Mouse (Mus musculus) kidney, embryonic 15.5 days (tissue): ENCODE measurements around the gene Evx1. TPM values are rescaled to one million over a fixed set of nuclear protein-coding genes. Genes with fewer than 3 reads are reported as not detected.
"Not testable (repeated sequence)": the region's sequence is repeated elsewhere in the genome, so short reads cannot be mapped to it uniquely, and the experiment has no call there.

Experiments used
- ATAC-seq: fragments of 200-750 bp; cut with Nextera tagmentation; replicated peaks from 2 replicates; pipeline ENCODE4 v1.8.0; 2017; ENCODE audit warnings: moderate TSS enrichment; ENCODE audit not compliant: low FRiP score
- H3K27ac ChIP-seq: fragments of 300-500 bp; sonication (generic); 2 replicates; pipeline ENCODE4 v1.5.1; 2015; ENCODE audit warnings: mild to moderate bottlenecking, inconsistent platforms
- H3K27me3 ChIP-seq: fragments of 300-500 bp; sonication (generic); 2 replicates; pipeline ENCODE4 v1.6.1; 2015; ENCODE audit warnings: inconsistent platforms
- H3K36me3 ChIP-seq: fragments of 300-500 bp; sonication (generic); 2 replicates; pipeline ENCODE4 v1.6.1; 2015; ENCODE audit warnings: inconsistent platforms
- H3K4me1 ChIP-seq: fragments of 300-500 bp; sonication (generic); 2 replicates; pipeline ENCODE4 v1.6.1; 2015; ENCODE audit warnings: inconsistent platforms
- H3K4me2 ChIP-seq: fragments of 300-500 bp; sonication (generic); 2 replicates; pipeline ENCODE4 v1.6.1; 2015; ENCODE audit warnings: moderate library complexity, mild to moderate bottlenecking, inconsistent platforms
- H3K4me3 ChIP-seq: fragments of 300-500 bp; sonication (generic); replicated peaks from 2 replicates; pipeline ENCODE4 v1.5.1; 2015; ENCODE audit warnings: mild to moderate bottlenecking, inconsistent platforms
- H3K9ac ChIP-seq: fragments of 300-500 bp; sonication (generic); 2 replicates; pipeline ENCODE4 v1.6.1; 2015; ENCODE audit warnings: mild to moderate bottlenecking, inconsistent platforms
- H3K9me3 ChIP-seq: fragments of 300-500 bp; sonication (generic); replicated peaks from 2 replicates; pipeline ENCODE4 v1.6.1; 2016; ENCODE audit warnings: inconsistent platforms
- WGBS: fragments of 180-500 bp; shearing (Covaris S2); methylation state at CpG from one replicate; pipeline ENCODE4 v1.1.7; 2015; ENCODE audit warnings: mixed read lengths; 5-methylcytosine and 5-hydroxymethylcytosine counted together
- polyA plus RNA-seq: library from polyadenylated mRNA; unstranded; fragments of >200 nt; fragmentation: Nextera tagmentation; extraction: Ambion mirVana; gene quantifications from 2 replicates; pipeline ENCODE4 v1.2.1, GENCODE M21; 2015

Evx1 gene
- polyA plus RNA-seq, 1 experiment from 2014 or later: 0.14 TPM

GRCm38 (mm10) chr6:52316413-52317184, 3.3 kb downstream of the Evx1 start:
- peak overlapping the region; percentile 69 for H3K4me2 ChIP-seq
- no peaks in the 10 kb centered on the region for H3K9me3 ChIP-seq
- ATAC-seq: no peak; the same call in 1 of the 2 replicates
- H3K9ac ChIP-seq: 0 out of 2 replicates have a peak overlapping the region, but pooled peaks have one; percentile 3
- peaks cover 32% of the 10 kb centered on the region for H3K4me1 ChIP-seq
- peak overlapping the region; percentile 41 for H3K4me3 ChIP-seq
- no peak overlapping the region for H3K27ac ChIP-seq
- H3K27me3 ChIP-seq: peaks cover 99% of the 10 kb centered on the region
- no peaks in the 10 kb centered on the region for H3K36me3 ChIP-seq
- 5% methylated on average over 77 of the region's 81 CpGs for WGBS

GRCm38 (mm10) chr6:52317461-52318180, 4.3 kb downstream of the Evx1 start:
- no peak overlapping the region for H3K4me3 ChIP-seq
- ATAC-seq: no peak
- no peak overlapping the region for H3K9ac ChIP-seq
- no peak overlapping the region for H3K4me2 ChIP-seq
- peaks cover 99% of the 10 kb centered on the region for H3K27me3 ChIP-seq
- H3K4me1 ChIP-seq: peaks cover 34% of the 10 kb centered on the region
- WGBS: 33% methylated on average over 14 of the region's 14 CpGs
- no peak overlapping the region for H3K27ac ChIP-seq
- no peaks in the 10 kb centered on the region for H3K36me3 ChIP-seq
- H3K9me3 ChIP-seq: no peaks in the 10 kb centered on the region

DNA sequence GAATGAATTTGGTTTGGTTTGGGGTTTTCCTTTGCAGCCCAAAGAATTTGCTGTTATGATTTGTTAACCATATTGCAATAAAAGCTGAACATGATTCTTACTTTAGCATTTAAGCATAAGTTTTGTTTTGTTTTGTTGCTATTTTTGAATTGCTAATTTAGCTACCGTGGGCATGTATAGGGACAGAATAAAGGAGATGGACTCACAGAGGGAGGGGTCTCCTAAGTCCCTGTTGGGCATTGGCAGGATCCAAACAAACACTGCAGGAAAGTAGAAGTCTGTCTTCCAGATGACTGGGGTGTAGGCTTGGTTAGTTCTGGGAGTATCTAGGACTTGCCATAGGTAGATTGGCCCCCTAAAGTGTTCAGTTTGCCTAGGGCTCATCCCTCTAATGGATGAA, 5.0 kb downstream of the Evx1 start:
- peaks cover 100% of the 10 kb centered on the region for H3K27me3 ChIP-seq
- no peaks in the 10 kb centered on the region for H3K9me3 ChIP-seq
- 56% methylated on average over 1 of the region's 1 CpGs for WGBS
- H3K36me3 ChIP-seq: no peaks in the 10 kb centered on the region
- no peak overlapping the region for H3K27ac ChIP-seq
- no peak overlapping the region for H3K4me2 ChIP-seq
- no peak for ATAC-seq
- H3K4me1 ChIP-seq: peaks cover 37% of the 10 kb centered on the region
- H3K9ac ChIP-seq: no peak overlapping the region
- no peak overlapping the region for H3K4me3 ChIP-seq

DNA sequence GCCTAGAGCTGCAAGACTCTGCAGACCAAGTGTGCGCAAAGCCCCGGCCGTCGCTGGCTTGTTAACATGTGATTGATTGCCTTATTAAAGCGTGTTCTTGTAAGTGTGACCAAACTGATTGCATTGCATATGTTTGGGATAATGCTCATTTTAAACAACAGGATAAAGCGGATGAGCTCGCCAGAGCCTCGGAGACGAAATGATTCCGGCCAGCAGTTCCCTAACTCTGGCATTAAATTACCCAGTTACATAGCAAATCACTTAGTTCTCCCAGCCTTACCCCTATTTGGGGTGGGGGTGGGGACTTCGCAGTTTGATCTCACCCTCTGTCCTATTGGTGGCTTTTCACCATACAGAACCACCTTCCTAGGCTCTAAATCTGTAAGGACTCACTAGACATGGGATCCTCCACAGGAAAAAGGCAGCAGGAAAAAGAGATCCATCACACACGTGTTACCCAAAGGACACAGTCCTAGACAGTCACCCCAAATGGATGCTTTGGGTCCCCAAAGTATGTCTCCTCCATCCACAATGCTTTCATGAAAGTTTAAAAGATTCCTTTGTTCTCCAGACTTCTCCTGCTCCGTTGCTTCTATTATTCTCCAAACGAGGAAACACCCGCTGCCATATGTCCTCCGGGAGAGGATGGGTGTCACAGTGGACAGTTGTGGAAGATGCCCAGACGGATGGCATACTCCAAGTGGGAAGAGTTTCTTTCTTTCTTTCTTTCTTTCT, 6.8 kb downstream of the Evx1 start:
- H3K27ac ChIP-seq: no peak overlapping the region
- H3K9ac ChIP-seq: no peak overlapping the region
- ATAC-seq: no peak
- H3K27me3 ChIP-seq: peaks cover 98% of the 10 kb centered on the region
- no peaks in the 10 kb centered on the region for H3K9me3 ChIP-seq
- 2% methylated on average over 17 of the region's 17 CpGs for WGBS
- H3K4me1 ChIP-seq: peaks cover 23% of the 10 kb centered on the region
- H3K4me3 ChIP-seq: no peak overlapping the region
- no peaks in the 10 kb centered on the region for H3K36me3 ChIP-seq
- no peak overlapping the region for H3K4me2 ChIP-seq

DNA sequence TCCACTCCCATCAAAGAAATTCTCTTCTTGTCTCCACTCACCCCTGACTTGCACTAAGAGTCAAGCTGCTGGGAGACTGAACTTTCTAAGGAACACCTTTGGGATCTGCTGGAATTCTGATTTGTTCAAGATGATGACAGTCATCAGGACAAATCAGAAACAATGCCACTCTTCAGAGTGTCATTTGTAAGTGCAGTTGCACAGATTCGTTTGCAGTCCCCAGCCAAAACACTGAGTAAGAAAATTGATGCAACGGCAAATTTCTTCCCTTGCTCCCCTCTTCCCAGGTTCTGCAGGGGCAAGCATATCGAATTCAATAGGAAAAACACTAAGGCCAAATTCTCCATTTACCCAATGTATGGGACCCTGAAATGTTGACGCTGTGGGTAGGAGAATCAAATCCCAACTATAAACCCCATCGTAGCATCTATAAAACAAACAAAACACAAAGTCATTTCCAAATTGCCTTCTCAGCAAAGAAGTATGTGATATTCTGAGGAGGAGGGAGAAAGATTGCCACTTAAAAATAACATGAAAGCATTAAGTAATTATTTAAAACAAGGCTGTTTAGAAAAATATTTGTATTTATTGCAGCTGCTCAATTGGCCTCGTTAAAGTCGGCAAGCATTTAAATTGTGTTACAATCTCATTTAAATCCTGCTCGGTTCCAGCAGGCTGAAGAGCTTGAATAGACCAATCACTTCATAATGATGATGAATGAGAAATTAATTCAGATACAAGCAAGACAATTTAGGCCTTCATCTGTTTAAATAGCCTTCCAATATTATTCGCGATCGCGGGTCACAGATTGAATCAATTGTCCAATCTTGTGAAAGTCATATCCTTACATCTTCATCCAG, 7.9 kb downstream of the Evx1 start:
- Histone ChIP-seq H3K4me2 (no peak overlapping the region), H3K9ac (no peak overlapping the region), H3K4me1 (peaks cover 17% of the 10 kb centered on the region), H3K9me3 (no peaks in the 10 kb centered on the region), H3K4me3 (no peak overlapping the region), H3K27me3 (peaks cover 91% of the 10 kb centered on the region), H3K27ac (no peak overlapping the region), H3K36me3 (no peaks in the 10 kb centered on the region)
- 5% methylated on average over 12 of the region's 12 CpGs for WGBS
- no peak for ATAC-seq

DNA sequence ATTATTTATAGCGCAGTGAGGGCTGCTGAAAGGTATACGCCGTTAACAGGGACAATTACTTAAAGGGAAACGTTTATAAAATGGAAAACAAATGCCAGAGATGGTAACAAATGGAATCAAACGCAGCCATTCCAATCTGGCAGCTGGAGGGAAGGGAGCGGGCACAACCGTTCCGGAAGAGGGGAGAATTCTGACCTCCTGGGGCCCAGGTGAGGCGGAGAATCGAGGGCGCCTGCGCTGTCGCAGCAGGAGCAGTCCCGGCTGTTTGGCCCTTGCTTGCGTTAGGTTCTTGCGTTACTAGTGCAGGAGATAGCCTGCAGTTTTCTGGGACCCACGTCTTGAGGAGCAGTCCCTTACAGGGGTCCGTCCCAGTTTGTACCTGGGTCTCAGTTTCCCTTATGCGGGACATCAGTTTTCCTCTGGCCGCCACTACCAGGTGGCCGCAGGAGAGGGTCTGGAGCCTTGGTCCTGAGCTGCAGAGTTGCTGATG, 8.6 kb downstream of the Evx1 start:
- Histone ChIP-seq H3K27ac (no peak overlapping the region), H3K9me3 (no peaks in the 10 kb centered on the region), H3K9ac (no peak overlapping the region), H3K4me2 (no peak overlapping the region), H3K36me3 (no peaks in the 10 kb centered on the region), H3K4me3 (no peak overlapping the region), H3K27me3 (peaks cover 88% of the 10 kb centered on the region), H3K4me1 (peaks cover 10% of the 10 kb centered on the region)
- no peak for ATAC-seq
- 1% methylated on average over 21 of the region's 21 CpGs for WGBS

GRCm38 (mm10) chr6:52322721-52323215, 9.5 kb downstream of the Evx1 start:
- H3K36me3 ChIP-seq: no peaks in the 10 kb centered on the region
- 0 out of 2 replicates have a peak overlapping the region, but pooled peaks have one; percentile 2 for H3K4me2 ChIP-seq
- no peaks in the 10 kb centered on the region for H3K9me3 ChIP-seq
- no peak overlapping the region for H3K27ac ChIP-seq
- H3K27me3 ChIP-seq: peaks cover 80% of the 10 kb centered on the region
- ATAC-seq: no peak
- no peak overlapping the region for H3K4me3 ChIP-seq
- peaks cover 8% of the 10 kb centered on the region; the same call in 1 of the 2 replicates for H3K4me1 ChIP-seq
- 3% methylated on average over 16 of the region's 16 CpGs for WGBS
- no peak overlapping the region for H3K9ac ChIP-seq

DNA sequence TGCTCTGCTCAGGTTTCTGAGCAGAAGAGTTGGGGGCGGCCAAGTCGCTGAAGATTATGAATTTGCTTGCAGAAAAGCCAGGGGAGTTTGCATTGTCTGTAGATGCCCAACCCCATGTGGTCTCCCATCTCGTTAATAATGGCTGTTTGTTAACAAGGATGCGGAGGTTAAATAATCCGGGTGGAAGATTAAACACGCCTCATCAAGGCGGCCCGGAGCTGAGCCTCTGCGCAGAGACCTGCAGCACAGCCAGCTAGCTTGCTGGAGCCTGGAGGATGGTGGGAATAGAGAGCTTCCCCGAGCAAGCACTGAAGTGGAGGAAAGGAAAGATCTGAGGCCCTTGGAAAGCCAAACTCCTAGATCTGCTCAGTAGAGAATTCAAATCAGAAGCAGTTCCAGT, 10.0 kb downstream of the Evx1 start:
- no peak for ATAC-seq
- no peak overlapping the region for H3K9ac ChIP-seq
- WGBS: 5% methylated on average over 10 of the region's 10 CpGs

GRCm38 (mm10) chr6:52324061-52324460, 10.8 kb downstream of the Evx1 start:
- ATAC-seq: no peak
- H3K27me3 ChIP-seq: peaks cover 79% of the 10 kb centered on the region
- no peaks in the 10 kb centered on the region for H3K9me3 ChIP-seq
- no peaks in the 10 kb centered on the region for H3K36me3 ChIP-seq
- H3K27ac ChIP-seq: no peak overlapping the region
- 57% methylated on average over 3 of the region's 3 CpGs for WGBS
- H3K4me2 ChIP-seq: no peak overlapping the region
- no peak overlapping the region for H3K9ac ChIP-seq
- peaks cover 8% of the 10 kb centered on the region; the same call in 1 of the 2 replicates for H3K4me1 ChIP-seq
- no peak overlapping the region for H3K4me3 ChIP-seq

More for the DNA sequence above, 10.0 kb downstream of the Evx1 start:
- no peak overlapping the region for H3K4me2 ChIP-seq
- H3K27ac ChIP-seq: no peak overlapping the region
- H3K36me3 ChIP-seq: no peaks in the 10 kb centered on the region
- peaks cover 80% of the 10 kb centered on the region for H3K27me3 ChIP-seq
- no peak overlapping the region for H3K4me3 ChIP-seq
- H3K4me1 ChIP-seq: peaks cover 8% of the 10 kb centered on the region; the same call in 1 of the 2 replicates
- no peaks in the 10 kb centered on the region for H3K9me3 ChIP-seq

GRCm38 (mm10) chr6:52346816-52347215, 33.5 kb downstream of the Evx1 start:
- not testable (repeated sequence) for H3K36me3 ChIP-seq, H3K9me3 ChIP-seq, H3K9ac ChIP-seq, H3K4me1 ChIP-seq, H3K27me3 ChIP-seq, H3K4me2 ChIP-seq, H3K27ac ChIP-seq, ATAC-seq, H3K4me3 ChIP-seq
- WGBS: 94% methylated on average over 16 of the region's 16 CpGs

DNA sequence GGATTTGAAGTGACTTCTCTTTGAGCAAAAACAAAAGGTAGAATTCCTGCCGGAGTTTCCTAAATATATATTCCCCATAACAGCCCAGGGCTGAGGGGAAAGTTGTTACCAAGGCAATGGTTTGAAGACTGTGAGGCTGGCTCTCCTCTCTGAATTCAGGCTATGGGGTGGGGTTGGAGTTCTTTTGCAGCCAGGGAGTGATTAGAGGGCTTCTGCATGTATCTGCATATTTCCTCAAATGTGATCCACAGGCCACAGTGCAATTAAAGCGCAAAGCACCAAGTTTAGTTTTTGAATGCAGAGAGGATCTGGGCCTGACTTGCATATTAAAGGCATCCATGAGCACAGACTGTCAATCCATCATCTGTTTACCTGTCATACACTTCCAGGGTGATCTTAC, 52.7 kb downstream of the Evx1 start:
- 80% methylated on average over 2 of the region's 2 CpGs for WGBS
- Histone ChIP-seq H3K9me3 (no peaks in the 10 kb centered on the region), H3K4me1 (no peaks in the 10 kb centered on the region), H3K4me2 (no peak overlapping the region), H3K9ac (no peak overlapping the region), H3K27ac (no peak overlapping the region), H3K27me3 (peaks cover 12% of the 10 kb centered on the region; the same call in 1 of the 2 replicates), H3K4me3 (no peak overlapping the region), H3K36me3 (no peaks in the 10 kb centered on the region)
- ATAC-seq: no peak
